Mouse (Mus musculus): Measurements from ENCODE around the gene Ttyh1. TPM values are rescaled to one million over a fixed set of nuclear protein-coding genes. Genes with fewer than 3 reads are reported as not detected.

The Ttyh1 gene
- total RNA-seq (2012; rRNA removed) (0.15 and 0.20 TPM in 2 replicates), polyA plus RNA-seq (2012; ENCODE audit: insufficient read depth in 1 of 2, insufficient read length in 2 of 2, low read depth in 1 of 2, low replicate concordance in 2 of 2, missing spikeins in 1 of 2) (under 1 TPM in 1 of 2 experiments, not detected in 1; 0.26 TPM)

- peak; percentile 22 to 60 (median 44); a peak in 5 of 6 replicates for TF ChIP-seq CTCF (IDR thresholded peaks at IDR 0.05 in 2 of 3, conservative IDR thresholded peaks at IDR 0.05 in 1 of 3; ENCODE audit: control insufficient read depth in 1 of 3, insufficient read depth in 1 of 3, low read depth in 2 of 3, low read length in 3 of 3, poor library complexity in 1 of 3, severe bottlenecking in 1 of 3)
- TF ChIP-seq POLR2A (IDR thresholded peaks at IDR 0.05; ENCODE audit: control insufficient read depth in 1 of 2, insufficient read depth in 1 of 2, low read depth in 1 of 2, low read length in 2 of 2, poor library complexity in 1 of 2) = 0 out of 4 replicates have a peak, but pooled peaks of 1 of the 2 experiments have one; percentile 28
- TF ChIP-seq KAT2A (conservative IDR thresholded peaks at IDR 0.05; ENCODE audit: low read depth, low read length) = no peak
- Histone ChIP-seq H3K36me3 (ENCODE audit: control insufficient read depth in 1 of 2, insufficient read depth in 2 of 2, low read length in 2 of 2) (no peaks in the 10 kb centered on the region), H3K4me1 (ENCODE audit: control insufficient read depth in 1 of 2, insufficient read depth in 2 of 2, low read length in 2 of 2) (no peaks in the 10 kb centered on the region), H3K27ac (ENCODE audit: control insufficient read depth, low read depth, low read length) (no peak within 1 kb of the TSS), H3K27me3 (ENCODE audit: control insufficient read depth in 1 of 2, insufficient read depth in 2 of 2, low read length in 2 of 2) (peaks cover 0 to 1% of the 10 kb centered on the region in 2 experiments; a peak in 1 of 4 replicates), H3K79me2 (ENCODE audit: control insufficient read depth, insufficient read depth, low read length, poor library complexity) (no peaks in the 10 kb centered on the region), H3K4me3 (ENCODE audit: control insufficient read depth in 1 of 2, insufficient read depth in 1 of 2, low read depth in 2 of 2, low read length in 2 of 2) (no peak within 1 kb of the TSS), H3K9ac (ENCODE audit: control insufficient read depth, low read depth, low read length, poor library complexity, severe bottlenecking) (no peak within 1 kb of the TSS), H3K9me3 (replicated peaks; ENCODE audit: insufficient read depth, low read length) (no peaks in the 10 kb centered on the region)
- DNase-seq (ENCODE audit: low read depth, low spot score) = no peak
These were observed at the start of gene Ttyh1 for GRCm38 (mm10) chr7:4119344-4119902. Gene Ttyh1 (plus strand): TSS chr7:4119408.

DNA sequence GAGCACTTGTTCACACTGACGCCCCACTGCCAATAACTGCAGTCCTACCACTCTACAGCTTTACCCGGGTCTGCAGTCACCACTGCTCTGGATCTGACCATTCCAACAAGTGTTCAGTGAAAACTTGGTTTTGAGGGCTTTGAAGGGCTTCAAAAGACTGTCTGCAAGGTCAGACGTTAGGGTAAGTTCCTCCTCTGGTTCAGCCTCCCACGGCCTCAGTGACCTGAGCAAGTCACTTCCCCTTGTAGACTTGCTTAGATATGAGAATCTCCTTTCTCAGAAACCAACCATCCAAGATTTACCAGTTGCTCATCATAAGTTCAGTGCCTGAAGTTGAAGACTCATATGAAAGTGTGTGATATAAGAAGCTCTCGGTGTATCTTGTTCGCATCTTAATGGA is 48.1 kb upstream of the Ttyh1 start:
- no peaks in the 10 kb centered on the region for H3K9me3 ChIP-seq (replicated peaks; ENCODE audit: insufficient read depth, low read length)
- peaks cover 0 to 18% of the 10 kb centered on the region in 2 experiments; a peak in 2 of 4 replicates for H3K36me3 ChIP-seq (ENCODE audit: control insufficient read depth in 1 of 2, insufficient read depth in 2 of 2, low read length in 2 of 2)
- peaks cover 11 to 23% of the 10 kb centered on the region in 2 experiments for H3K4me1 ChIP-seq (ENCODE audit: control insufficient read depth in 1 of 2, insufficient read depth in 2 of 2, low read length in 2 of 2)
- no peak overlapping the region for H3K27ac ChIP-seq (ENCODE audit: control insufficient read depth, low read depth, low read length)
- TF ChIP-seq EP300 (IDR thresholded peaks at IDR 0.05; ENCODE audit: low read depth in 1 of 2, low read length in 2 of 2) (peak in 1 of 2 experiments; percentile 49; a peak in 1 of 4 replicates), RAD21 (IDR thresholded peaks at IDR 0.05; ENCODE audit: low read depth, low read length) (no peak), TBP (IDR thresholded peaks at IDR 0.05; ENCODE audit: low read depth, low read length) (0 out of 2 replicates have a peak, but pooled peaks have one; percentile 21), POLR2AphosphoS5 (IDR thresholded peaks at IDR 0.05; ENCODE audit: borderline replicate concordance, low read depth, low read length) (no peak)
- no peak overlapping the region for H3K9ac ChIP-seq (ENCODE audit: control insufficient read depth, low read depth, low read length, poor library complexity, severe bottlenecking)
- H3K4me3 ChIP-seq (ENCODE audit: control insufficient read depth in 1 of 2, insufficient read depth in 1 of 2, low read depth in 2 of 2, low read length in 2 of 2) = no peak overlapping the region
- H3K79me2 ChIP-seq (ENCODE audit: control insufficient read depth, insufficient read depth, low read length, poor library complexity) = no peaks in the 10 kb centered on the region
- DNase-seq (ENCODE audit: low read depth, low spot score) = peak; percentile 61
- H3K27me3 ChIP-seq (ENCODE audit: control insufficient read depth in 1 of 2, insufficient read depth in 2 of 2, low read length in 2 of 2) = no peaks in the 10 kb centered on the region

- DNase-seq (ENCODE audit: low read depth, low spot score) = peak; percentile 83
- Histone ChIP-seq H3K4me3 (ENCODE audit: control insufficient read depth in 1 of 2, insufficient read depth in 1 of 2, low read depth in 2 of 2, low read length in 2 of 2) (no peak overlapping the region), H3K9ac (ENCODE audit: control insufficient read depth, low read depth, low read length, poor library complexity, severe bottlenecking) (no peak overlapping the region), H3K36me3 (ENCODE audit: control insufficient read depth in 1 of 2, insufficient read depth in 2 of 2, low read length in 2 of 2) (peaks cover 0 to 18% of the 10 kb centered on the region in 2 experiments; a peak in 2 of 4 replicates), H3K9me3 (replicated peaks; ENCODE audit: insufficient read depth, low read length) (no peaks in the 10 kb centered on the region), H3K27me3 (ENCODE audit: control insufficient read depth in 1 of 2, insufficient read depth in 2 of 2, low read length in 2 of 2) (no peaks in the 10 kb centered on the region), H3K27ac (ENCODE audit: control insufficient read depth, low read depth, low read length) (no peak overlapping the region), H3K79me2 (ENCODE audit: control insufficient read depth, insufficient read depth, low read length, poor library complexity) (no peaks in the 10 kb centered on the region), H3K4me1 (ENCODE audit: control insufficient read depth in 1 of 2, insufficient read depth in 2 of 2, low read length in 2 of 2) (peaks cover 11 to 23% of the 10 kb centered on the region in 2 experiments)
- TF ChIP-seq CHD1 (IDR thresholded peaks at IDR 0.05; ENCODE audit: low read depth, low read length) = no peak
- no peak for TF ChIP-seq JUND (IDR thresholded peaks at IDR 0.05; ENCODE audit: low read depth, low read length)
- peak; percentile 48; the same call in 1 of the 2 replicates for TF ChIP-seq GATA1 (IDR thresholded peaks at IDR 0.05; ENCODE audit: low read depth, low read length)
- TF ChIP-seq ETS1 (IDR thresholded peaks at IDR 0.05; ENCODE audit: low read depth, low read length) = peak; percentile 79; the same call in 1 of the 2 replicates
- TF ChIP-seq TCF12 (IDR thresholded peaks at IDR 0.05; ENCODE audit: low read depth, low read length) = 0 out of 2 replicates have a peak, but pooled peaks have one; percentile 37
- TF ChIP-seq TBP (IDR thresholded peaks at IDR 0.05; ENCODE audit: low read depth, low read length) = 0 out of 2 replicates have a peak, but pooled peaks have one; percentile 27
- no peak for TF ChIP-seq POLR2A (IDR thresholded peaks at IDR 0.05; ENCODE audit: control insufficient read depth in 1 of 2, insufficient read depth in 1 of 2, low read depth in 1 of 2, low read length in 2 of 2, poor library complexity in 1 of 2)
- TF ChIP-seq UBTF (IDR thresholded peaks at IDR 0.05; ENCODE audit: borderline replicate concordance, insufficient read depth, low read depth, low read length) = no peak
- TF ChIP-seq ZKSCAN1 (IDR thresholded peaks at IDR 0.05; ENCODE audit: low read depth, low read length) = no peak
- TF ChIP-seq POLR2AphosphoS2 (IDR thresholded peaks at IDR 0.05; ENCODE audit: low read length) = no peak
- peak; percentile 47 to 61; a peak in 3 of 4 replicates for TF ChIP-seq EP300 (IDR thresholded peaks at IDR 0.05; ENCODE audit: low read depth in 1 of 2, low read length in 2 of 2)
These were observed 46.1 kb upstream of the Ttyh1 start for GRCm38 (mm10) chr7:4073144-4073543.

Data from MEL (cell line).